Mouse (Mus musculus) C2C12 (cell line): ENCODE results near the gene Tgfbr3.

Source experiments
- CTCF ChIP-seq: IDR thresholded peaks from one replicate; pipeline ENCODE4 v1.5.1; 2011; ENCODE audit not compliant: control insufficient read depth, insufficient read depth, insufficient read length
- FOSL1 ChIP-seq: IDR thresholded peaks from one replicate; pipeline ENCODE4 v1.8.0; 2011; ENCODE audit warnings: mild to moderate bottlenecking, low read length; ENCODE audit not compliant: poor library complexity, insufficient read depth, severe bottlenecking
- MYOD1 ChIP-seq: IDR thresholded peaks from one replicate; pipeline ENCODE4 v1.6.1; 2011; ENCODE audit warnings: low read depth; ENCODE audit not compliant: control insufficient read depth, insufficient read length
- MYOG ChIP-seq: IDR thresholded peaks from one replicate; pipeline ENCODE4 v1.6.1; 2011; ENCODE audit not compliant: control insufficient read depth, insufficient read length; ENCODE audit errors: extremely low read depth

DNA sequence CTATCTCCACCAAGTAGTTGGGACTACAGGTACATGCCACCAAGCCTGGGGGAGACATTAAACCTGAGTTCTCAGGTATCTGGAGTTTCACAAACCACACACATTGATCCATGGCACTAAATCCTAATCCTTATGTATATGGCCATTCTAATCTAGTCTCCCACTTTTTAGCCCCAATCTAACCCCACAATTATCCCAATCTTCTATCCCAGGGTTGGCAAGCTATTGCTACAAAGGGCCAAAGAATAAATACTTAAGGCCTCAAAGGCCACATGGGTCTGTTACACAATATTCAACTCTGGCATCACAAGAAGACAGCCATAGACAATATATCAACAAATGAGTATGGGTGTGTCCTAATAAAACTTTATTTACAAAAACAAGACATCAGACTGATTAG, 85.1 kb downstream of the Tgfbr3 start:
- no peak for TF ChIP-seq CTCF
- no peak for TF ChIP-seq FOSL1
- TF ChIP-seq MYOG = no peak
- TF ChIP-seq MYOD1 = no peak
